Mouse (Mus musculus) CH12.LX (cell line): ENCODE data around the gene Taf1c.

Experiments used
- CTCF ChIP-seq, 2 experiments: IDR thresholded peaks in 1 of 2; conservative IDR thresholded peaks in 1 of 2; 2 replicates each; pipeline ENCODE4 v1.5.1; 2011 to 2012; ENCODE audit warnings: low read depth in 2 of 2, low read length in 2 of 2, improper control_type of control experiment in 1 of 2, inconsistent platforms in 1 of 2, mild to moderate bottlenecking in 1 of 2, moderate library complexity in 1 of 2
- ZKSCAN1 ChIP-seq: IDR thresholded peaks from 2 replicates; pipeline ENCODE4 v1.6.1; 2012; ENCODE audit warnings: low read depth, inconsistent platforms, low read length, improper control_type of control experiment, borderline replicate concordance

GRCm38 (mm10) chr8:119625788-119626187 lies 20.8 kb upstream of the Taf1c start:
- no peak for TF ChIP-seq CTCF (conservative IDR thresholded peaks at IDR 0.05 in 1 of 2, IDR thresholded peaks at IDR 0.05 in 1 of 2; ENCODE audit: low read depth in 2 of 2, low read length in 2 of 2)
- no peak for TF ChIP-seq ZKSCAN1
